Mouse (Mus musculus) urinary bladder, postnatal 14 days (tissue): ENCODE measurements at regions not wholly inside any gene's neighbourhood (a gene's known extent, or its start where the extent isn't known, plus 50 kb on each side); places are given as distances from the start of the nearest gene placed in this dataset.

Experiments
- DNase-seq: peaks from one replicate; pipeline ENCODE4 v3.0.0; 2021; ENCODE audit warnings: low spot score

GRCm38 (mm10) chr6:16999451-17000139, 65.4 kb upstream of the Tes start:
- no peak for DNase-seq

- DNase-seq, result no peak
These were observed 69.4 kb upstream of the Tes start for GRCm38 (mm10) chr6:16995495-16995936.

- DNase-seq, result no peak
These were observed 70.2 kb upstream of the Tes start for GRCm38 (mm10) chr6:16994711-16995110.

DNA sequence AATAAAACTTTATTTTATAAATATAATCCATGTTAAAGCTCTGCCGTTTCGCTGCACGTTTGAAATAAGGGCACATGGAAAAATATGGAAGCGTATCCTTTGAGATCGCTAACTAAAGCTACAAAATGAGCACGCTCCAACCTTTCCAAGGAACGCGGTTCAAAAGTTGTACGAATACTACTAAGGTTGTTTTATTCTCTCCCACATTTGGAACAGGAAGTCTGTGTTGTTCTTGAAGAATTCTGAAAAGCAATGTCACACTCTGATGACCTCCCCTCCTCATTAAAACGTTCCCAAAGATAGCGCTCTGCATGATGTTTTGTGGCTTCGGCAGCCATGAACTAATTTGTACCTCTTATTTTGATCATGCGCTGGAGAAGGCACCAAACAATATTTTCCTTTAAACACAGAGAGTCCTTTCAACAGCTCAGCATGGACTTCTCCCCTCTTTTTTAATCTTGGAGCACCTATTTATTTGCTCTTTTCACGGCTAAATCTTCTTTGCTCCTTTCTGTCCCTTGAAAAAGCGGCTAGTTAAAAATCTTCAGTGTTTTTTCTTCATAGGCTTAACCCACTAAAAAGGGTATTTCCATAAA, 72.9 kb upstream of the Tes start:
- DNase-seq, result no peak

- DNase-seq, result peak; percentile 22
These were observed 79.9 kb upstream of the Tfec start for GRCm38 (mm10) chr6:16978206-16978505.

DNA sequence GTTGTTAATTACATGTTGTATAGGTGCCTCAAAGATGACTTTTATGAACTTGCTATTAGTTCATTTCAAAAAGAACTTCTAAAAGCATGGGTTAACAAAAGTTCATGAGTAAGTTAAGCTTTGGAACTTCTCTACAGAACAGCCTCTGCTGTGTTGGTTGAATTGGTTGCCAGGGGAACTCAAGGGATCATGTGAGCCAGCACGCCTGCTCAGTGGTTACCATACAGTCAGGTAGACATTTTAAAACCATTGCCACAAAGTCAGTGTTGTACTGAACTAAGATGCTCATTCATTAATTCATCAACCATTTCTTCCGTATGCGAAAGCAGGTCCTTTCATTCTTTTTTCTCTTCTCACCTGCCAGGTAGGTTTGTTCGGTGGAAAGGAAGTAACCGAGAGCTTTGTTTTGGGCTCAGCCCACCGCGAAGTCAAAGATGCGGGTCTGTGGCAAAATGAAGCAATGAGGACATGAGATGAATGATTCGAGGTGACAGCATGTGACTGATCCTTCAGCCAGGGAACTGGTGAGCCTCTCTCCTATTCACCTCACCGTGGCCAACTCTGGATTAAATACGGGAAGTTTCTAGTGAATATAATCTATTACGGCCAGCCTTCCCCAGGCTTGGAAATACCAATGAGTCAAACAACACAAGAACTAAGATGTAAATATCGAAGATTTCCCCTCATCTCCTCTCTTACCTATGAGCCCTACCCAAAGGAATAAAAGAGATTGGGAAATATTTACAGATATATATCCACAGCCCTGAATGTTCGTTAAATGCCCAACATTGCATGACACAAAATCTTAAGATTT, 79.4 kb upstream of the Tfec start:
- no peak for DNase-seq

DNA sequence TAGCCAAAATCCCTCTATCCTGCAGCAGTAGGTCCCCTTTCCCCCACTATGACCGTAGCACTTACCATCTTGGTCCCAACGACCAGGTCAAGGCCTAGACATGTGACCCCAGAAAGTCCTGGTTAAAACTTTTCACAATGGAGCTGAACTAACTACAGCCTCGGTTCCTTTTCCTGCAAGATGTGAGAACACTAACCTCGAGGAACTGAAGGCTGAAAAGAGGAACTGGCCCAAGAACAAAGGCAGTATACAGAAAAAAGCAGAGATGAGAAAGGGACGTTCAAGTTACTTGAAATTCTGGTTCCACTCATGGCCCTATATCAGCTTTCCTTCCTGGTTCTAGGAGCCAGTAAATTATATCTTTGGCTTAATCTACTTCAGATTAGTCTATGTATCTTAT, 67.4 kb upstream of the Tfec start:
- DNase-seq, result no peak

DNA sequence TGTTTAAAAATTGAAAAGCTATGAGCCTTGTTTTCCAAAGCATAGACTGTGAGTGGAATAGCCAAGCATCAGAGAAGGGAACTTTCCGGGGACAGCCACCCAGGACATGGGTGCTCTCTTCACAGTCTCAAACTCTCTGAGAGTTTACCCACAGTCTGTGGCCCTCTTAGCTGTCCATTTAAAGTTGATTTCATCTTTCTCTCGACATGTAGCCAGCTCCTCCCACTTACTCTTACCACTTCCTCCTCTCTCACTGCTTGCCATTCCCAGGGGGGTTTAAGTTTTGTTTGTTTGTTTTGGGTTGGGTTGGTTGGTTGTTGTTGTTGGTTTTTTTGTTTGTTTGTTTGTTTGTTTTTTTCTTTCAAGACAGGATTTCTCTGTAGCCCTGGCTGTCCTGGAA, 66.1 kb upstream of the Tfec start:
- DNase-seq, result no peak

DNA sequence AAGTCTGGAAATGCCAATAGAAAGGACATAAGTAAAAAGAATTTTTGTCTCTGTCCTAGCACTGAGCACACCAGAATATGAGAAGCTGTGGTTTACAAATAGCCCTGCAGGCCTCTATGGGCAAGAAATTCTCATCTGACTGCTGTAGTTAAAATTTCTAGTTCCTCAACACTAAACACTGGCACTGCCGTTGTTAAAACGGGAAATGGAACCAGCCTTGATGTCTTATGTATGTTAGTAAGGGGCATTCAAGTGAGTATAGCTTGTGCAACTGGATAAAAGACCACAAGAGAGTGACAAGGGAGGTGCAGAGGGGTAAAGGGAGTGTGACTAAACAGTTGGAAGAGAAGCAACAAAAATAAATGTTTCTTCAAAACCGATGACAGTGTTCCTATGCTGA, 65.7 kb upstream of the Tfec start:
- DNase-seq, result no peak

GRCm38 (mm10) chr6:16958102-16958501, 59.9 kb upstream of the Tfec start:
- DNase-seq, result peak; percentile 21

DNA sequence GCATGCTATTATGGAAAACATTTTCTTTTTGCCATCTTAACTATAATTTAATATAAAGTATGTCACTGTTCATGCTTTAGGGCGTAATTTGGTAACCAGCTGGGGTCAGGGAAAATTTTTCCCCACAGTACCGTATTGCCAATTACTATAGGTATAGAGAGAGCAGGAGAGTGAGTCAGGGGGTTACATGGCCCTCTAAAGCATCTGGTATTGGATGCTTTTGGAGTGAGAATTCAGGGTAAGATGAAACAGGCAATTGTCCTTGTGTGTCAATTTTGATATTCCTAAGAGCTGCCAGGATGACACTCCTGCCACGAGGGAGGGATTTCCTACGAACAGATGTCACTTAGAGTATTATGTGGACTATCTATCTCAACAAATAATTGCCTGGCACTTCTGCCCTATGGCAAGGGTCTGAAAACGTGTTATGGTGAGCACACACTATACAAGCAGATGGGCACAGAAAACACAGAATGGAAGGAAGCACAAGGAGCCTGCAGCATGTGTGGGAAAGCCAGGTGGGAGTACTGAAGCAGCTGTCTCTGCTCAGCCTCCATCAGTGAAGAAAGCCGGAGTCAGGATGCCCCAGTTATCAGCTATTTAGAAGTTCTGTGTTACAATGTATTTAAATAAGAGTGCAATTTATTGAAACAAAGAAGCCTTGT, 58.7 kb upstream of the Tfec start:
- no peak for DNase-seq
